15 mouse cellular contexts compared by ENCODE assay signal in genomic region chr11:114890542-114890941, GRCm38 (mm10). TPM values are rescaled to one million over a fixed set of nuclear protein-coding genes. Genes with fewer than 3 reads are reported as not detected.
DNase-seq lines count a peak whose midpoint lies in the region; ATAC-seq and TF ChIP-seq lines count a peak whose summit lies in the region.
"Had no signal": no experiment of that assay in that cellular context is flagged by ENCODE, and none has a peak within 500 bp of the region (broad histone marks: within the 10 kb centered on the region; RNA-seq: fewer than 3 reads in every experiment).

No protein-coding gene starts in this region.

- no peak for TF ChIP-seq CTCF in liver, embryonic 14.5 days (IDR thresholded peaks at IDR 0.05; ENCODE audit: low read depth)

- ATAC-seq in kidney, embryonic 14.5 days (ENCODE audit: low FRiP score, low TSS enrichment): 0 out of 2 replicates have a peak, but pooled peaks have one; percentile 35
- ATAC-seq in midbrain, embryonic 13.5 days: no peak
- ATAC-seq in midbrain, embryonic 14.5 days (ENCODE audit: low FRiP score, low TSS enrichment): no peak
- no peak for ATAC-seq in liver, embryonic 14.5 days (ENCODE audit: insufficient read depth)
- ATAC-seq: forebrain, embryonic 13.5 days had no signal

- H3K36me3 ChIP-seq in kidney, embryonic 14.5 days (ENCODE audit: control insufficient read depth, insufficient read depth, low read length): no peaks in the 10 kb centered on the region
- no peaks in the 10 kb centered on the region for H3K36me3 ChIP-seq in midbrain, embryonic 13.5 days
- H3K36me3 ChIP-seq in midbrain, embryonic 14.5 days (ENCODE audit: control insufficient read depth, insufficient read depth, low read length): no peaks in the 10 kb centered on the region
- H3K36me3 ChIP-seq in liver, embryonic 14.5 days (replicated peaks; ENCODE audit: control insufficient read depth, insufficient read depth, low read depth): no peaks in the 10 kb centered on the region
- H3K36me3 ChIP-seq: heart, embryonic 15.5 days had no signal

- H3K27ac ChIP-seq in kidney, embryonic 14.5 days (ENCODE audit: low read depth, low read length): no peak overlapping the region
- H3K27ac ChIP-seq in midbrain, embryonic 13.5 days: no peak overlapping the region
- H3K27ac ChIP-seq in midbrain, embryonic 14.5 days (replicated peaks; ENCODE audit: low read depth, low read length): no peak overlapping the region
- H3K27ac ChIP-seq in liver, embryonic 14.5 days: no peak overlapping the region
- H3K27ac ChIP-seq: forebrain, embryonic 13.5 days; heart, embryonic 15.5 days; hindbrain, embryonic 14.5 days had no signal

- H3K9me3 ChIP-seq in kidney, embryonic 14.5 days (ENCODE audit: control insufficient read depth, low read length): no peaks in the 10 kb centered on the region
- no peaks in the 10 kb centered on the region for H3K9me3 ChIP-seq in midbrain, embryonic 13.5 days
- no peaks in the 10 kb centered on the region for H3K9me3 ChIP-seq in midbrain, embryonic 14.5 days (ENCODE audit: control insufficient read depth, low read length)
- H3K9me3 ChIP-seq in liver, embryonic 14.5 days (ENCODE audit: control insufficient read depth, low read length): no peaks in the 10 kb centered on the region
- H3K9me3 ChIP-seq: forebrain, embryonic 13.5 days; heart, embryonic 15.5 days had no signal

- DNase-seq in kidney, adult 18-20 months: no peak
- DNase-seq in midbrain, embryonic 14.5 days: no peak
- no peak for DNase-seq in liver, embryonic 14.5 days (ENCODE audit: low read depth in 3 of 3, low spot score in 3 of 3)
- DNase-seq in frontal cortex, postnatal 10 days (ENCODE audit: low spot score in 2 of 2): no peak
- DNase-seq in Muller cell, postnatal 12 days (ENCODE audit: inconsistent ontology term): no peak
- DNase-seq: adrenal gland, adult 8-10 months; cerebellum, adult 9-11 months; kidney, adult 2 months; layer of hippocampus, adult 9-11 months; thymus, postnatal 4 days had no signal

- peak overlapping the region; percentile 38 for H3K4me2 ChIP-seq in kidney, embryonic 14.5 days (replicated peaks; ENCODE audit: low read depth, low read length)
- 0 out of 2 replicates have a peak overlapping the region, but pooled peaks have one; percentile 3 for H3K4me2 ChIP-seq in midbrain, embryonic 13.5 days (replicated peaks)
- no peak overlapping the region for H3K4me2 ChIP-seq in midbrain, embryonic 14.5 days (ENCODE audit: low read length)
- H3K4me2 ChIP-seq in liver, embryonic 14.5 days (ENCODE audit: low read depth): peak overlapping the region; percentile 13; the same call in 1 of the 2 replicates
- H3K4me2 ChIP-seq: forebrain, embryonic 13.5 days; heart, embryonic 15.5 days had no signal

- H3K4me3 ChIP-seq in kidney, embryonic 14.5 days (ENCODE audit: low read length): no peak overlapping the region
- H3K4me3 ChIP-seq in midbrain, embryonic 13.5 days (replicated peaks): no peak overlapping the region
- H3K4me3 ChIP-seq in midbrain, embryonic 14.5 days (replicated peaks; ENCODE audit: low read depth, low read length): no peak overlapping the region
- H3K4me3 ChIP-seq in liver, embryonic 14.5 days (ENCODE audit: insufficient read depth in 1 of 2, low read depth in 2 of 2, low read length in 2 of 2): peak overlapping the region; percentile 1 to 36; a peak in 3 of 4 replicates
- H3K4me3 ChIP-seq: forebrain, embryonic 13.5 days; heart, embryonic 15.5 days had no signal

- no peak overlapping the region for H3K9ac ChIP-seq in kidney, embryonic 14.5 days (ENCODE audit: low read depth, low read length)
- no peak overlapping the region; the same call in 1 of the 2 replicates for H3K9ac ChIP-seq in midbrain, embryonic 13.5 days (replicated peaks)
- no peak overlapping the region for H3K9ac ChIP-seq in midbrain, embryonic 14.5 days (replicated peaks; ENCODE audit: low read length)
- no peak overlapping the region for H3K9ac ChIP-seq in liver, embryonic 14.5 days (replicated peaks)
- H3K9ac ChIP-seq: forebrain, embryonic 13.5 days; heart, embryonic 15.5 days; hindbrain, embryonic 14.5 days had no signal

- no peaks in the 10 kb centered on the region for H3K27me3 ChIP-seq in kidney, embryonic 14.5 days (ENCODE audit: control insufficient read depth, insufficient read depth, low read length)
- no peaks in the 10 kb centered on the region for H3K27me3 ChIP-seq in midbrain, embryonic 13.5 days
- H3K27me3 ChIP-seq in midbrain, embryonic 14.5 days (ENCODE audit: control insufficient read depth, insufficient read depth, low read length): no peaks in the 10 kb centered on the region
- no peaks in the 10 kb centered on the region for H3K27me3 ChIP-seq in liver, embryonic 14.5 days (ENCODE audit: control insufficient read depth, insufficient read depth, low read length)
- H3K27me3 ChIP-seq: forebrain, embryonic 13.5 days; heart, embryonic 15.5 days had no signal

- no peak for TF ChIP-seq EP300 in liver, embryonic 14.5 days (IDR thresholded peaks at IDR 0.05; ENCODE audit: low read depth)

- peaks cover 8% of the 10 kb centered on the region; the same call in 1 of the 2 replicates for H3K4me1 ChIP-seq in kidney, embryonic 14.5 days (ENCODE audit: control insufficient read depth, insufficient read depth, low read length)
- no peaks in the 10 kb centered on the region for H3K4me1 ChIP-seq in midbrain, embryonic 13.5 days (replicated peaks)
- no peaks in the 10 kb centered on the region for H3K4me1 ChIP-seq in midbrain, embryonic 14.5 days (ENCODE audit: control insufficient read depth, insufficient read depth, low read length)
- H3K4me1 ChIP-seq in liver, embryonic 14.5 days (replicated peaks; ENCODE audit: control insufficient read depth in 2 of 2, insufficient read depth in 2 of 2, low read length in 1 of 2): peaks cover 0 to 2% of the 10 kb centered on the region in 2 experiments; a peak in 2 of 4 replicates
- H3K4me1 ChIP-seq: forebrain, embryonic 13.5 days; heart, embryonic 15.5 days had no signal

- 36% methylated on average over 5 of the region's 5 CpGs for WGBS in kidney, embryonic 14.5 days
- 57% methylated on average over 5 of the region's 5 CpGs for WGBS in midbrain, embryonic 13.5 days
- 50% methylated on average over 5 of the region's 5 CpGs for WGBS in midbrain, embryonic 14.5 days
- 16% methylated on average over 5 of the region's 5 CpGs for WGBS in liver, embryonic 14.5 days (ENCODE audit: insufficient replicate concordance)

RNA-seq across cellular contexts. Expression of gene Cd300a, which starts 0.7 kb away (rescaled TPM):
- polyA plus RNA-seq in kidney, embryonic 14.5 days (2014; fragmentation: Nextera tagmentation; extraction: Ambion mirVana): 0.91 and 1.2 TPM in 2 replicates
- polyA plus RNA-seq in midbrain, embryonic 13.5 days (2015; fragmentation: Nextera tagmentation; extraction: Ambion mirVana): 0.55 and 0.67 TPM in 2 replicates
- 0.72 and 1.7 TPM in 2 replicates for polyA plus RNA-seq in midbrain, embryonic 14.5 days (2014; fragmentation: Nextera tagmentation; extraction: Ambion mirVana)
- 2.1 and 3.1 TPM in 2 replicates for polyA plus RNA-seq in liver, embryonic 14.5 days (2012; rRNA removed)
- 3.6 and 3.7 TPM in 2 replicates for polyA plus RNA-seq in liver, embryonic 14.5 days (2014; fragmentation: Nextera tagmentation; extraction: Ambion mirVana)

RNA-seq across cellular contexts. Expression of gene Gprc5c, which starts 39.6 kb away (rescaled TPM):
- polyA plus RNA-seq in kidney, embryonic 14.5 days (2014; fragmentation: Nextera tagmentation; extraction: Ambion mirVana): 49.9 and 105 TPM in 2 replicates
- polyA plus RNA-seq in midbrain, embryonic 13.5 days (2015; fragmentation: Nextera tagmentation; extraction: Ambion mirVana): 5.9 and 7.1 TPM in 2 replicates
- polyA plus RNA-seq in midbrain, embryonic 14.5 days (2014; fragmentation: Nextera tagmentation; extraction: Ambion mirVana): 2.1 and 7.0 TPM in 2 replicates
- polyA plus RNA-seq in liver, embryonic 14.5 days (2012; rRNA removed): 4.8 and 5.0 TPM in 2 replicates
- polyA plus RNA-seq in liver, embryonic 14.5 days (2014; fragmentation: Nextera tagmentation; extraction: Ambion mirVana): 8.0 and 9.8 TPM in 2 replicates

RNA-seq across cellular contexts. Expression of gene Cd300lb, which starts 43.6 kb away (rescaled TPM):
- 0.21 and 0.49 TPM in 2 replicates for polyA plus RNA-seq in kidney, embryonic 14.5 days (2014; fragmentation: Nextera tagmentation; extraction: Ambion mirVana)
- 0.05 TPM in 1 of 2 replicates, not detected in the other for polyA plus RNA-seq in midbrain, embryonic 13.5 days (2015; fragmentation: Nextera tagmentation; extraction: Ambion mirVana)
- 0.21 TPM in 1 of 2 replicates, not detected in the other for polyA plus RNA-seq in midbrain, embryonic 14.5 days (2014; fragmentation: Nextera tagmentation; extraction: Ambion mirVana)
- polyA plus RNA-seq in liver, embryonic 14.5 days (2012; rRNA removed): 0.66 and 0.83 TPM in 2 replicates
- 0.67 and 1.5 TPM in 2 replicates for polyA plus RNA-seq in liver, embryonic 14.5 days (2014; fragmentation: Nextera tagmentation; extraction: Ambion mirVana)

Comparison
In these comparisons a context has a peak if more than half of its experiments do, and no peak if none do; other contexts are left out.
1. H3K4me3 ChIP-seq: peak in liver, embryonic 14.5 days (2 of 2); none in kidney, embryonic 14.5 days (single experiment), midbrain, embryonic 13.5 days (single experiment) and midbrain, embryonic 14.5 days (single experiment).